Mouse (Mus musculus) 3134 (cell line): Measurements from ENCODE around the gene Ranbp3.

Source experiments
- DNase-seq: peaks from one replicate; pipeline ENCODE4 v3.0.0-alpha.2; 2011; ENCODE audit warnings: low spot score; ENCODE audit not compliant: insufficient read length; ENCODE audit errors: extremely low read depth

Ranbp3 gene

DNA sequence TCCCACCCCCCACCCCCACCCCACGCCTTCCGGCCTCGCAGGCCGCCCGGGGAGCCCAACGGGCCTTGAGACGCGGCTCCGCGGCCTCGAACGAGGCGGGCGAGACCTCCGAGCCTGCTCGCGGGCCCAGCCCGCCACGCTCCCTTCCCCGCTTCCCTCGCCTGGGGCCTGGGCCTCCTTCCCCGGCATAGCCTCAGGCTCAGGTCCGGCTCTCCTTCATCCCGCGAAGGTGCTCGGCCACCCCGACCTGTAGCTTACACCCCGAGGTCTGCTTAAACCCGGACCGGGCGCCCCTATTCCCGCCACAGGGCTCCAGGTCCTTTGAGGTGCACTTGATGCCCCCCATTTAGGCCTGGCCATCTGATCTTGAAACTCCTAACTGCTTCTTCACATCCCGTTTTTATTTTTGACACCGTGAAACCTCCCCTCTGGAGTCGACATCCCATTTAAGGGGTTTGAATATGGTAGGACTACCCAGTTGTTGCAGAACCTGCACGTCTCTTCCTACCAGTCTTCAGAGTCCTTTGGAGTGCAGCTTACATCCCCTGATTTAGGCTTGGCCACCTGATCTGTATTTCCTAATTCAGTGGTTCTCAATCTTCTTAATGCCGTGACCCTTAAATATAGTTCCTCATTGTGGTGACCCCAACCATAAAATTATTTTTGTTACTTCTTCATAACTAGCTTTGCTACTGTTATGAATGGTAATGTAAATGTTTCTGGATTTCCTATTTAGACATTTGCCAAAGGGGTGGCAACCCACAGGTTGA is 738 bp downstream of the Ranbp3 start:
- no peak for DNase-seq

DNA sequence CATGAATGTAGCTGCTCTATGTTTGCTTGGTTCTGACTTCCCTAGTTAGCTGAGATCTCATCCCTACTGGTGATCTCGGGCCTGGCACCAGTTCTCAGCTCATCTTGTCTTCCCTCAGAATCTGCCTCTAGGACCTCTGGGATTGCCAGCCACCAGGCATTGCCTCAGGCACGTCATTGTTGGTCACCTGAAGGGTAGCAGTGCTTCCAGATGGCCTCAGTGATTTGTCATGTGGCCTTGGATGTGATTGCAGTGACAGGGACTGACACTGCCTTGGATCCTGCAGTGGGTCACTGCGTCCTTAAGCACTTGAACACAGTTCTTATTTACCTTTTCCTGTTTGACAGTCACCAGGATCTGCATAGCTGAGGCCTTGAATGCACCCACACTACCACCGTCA is 8.7 kb downstream of the Ranbp3 start:
- no peak for DNase-seq

DNA sequence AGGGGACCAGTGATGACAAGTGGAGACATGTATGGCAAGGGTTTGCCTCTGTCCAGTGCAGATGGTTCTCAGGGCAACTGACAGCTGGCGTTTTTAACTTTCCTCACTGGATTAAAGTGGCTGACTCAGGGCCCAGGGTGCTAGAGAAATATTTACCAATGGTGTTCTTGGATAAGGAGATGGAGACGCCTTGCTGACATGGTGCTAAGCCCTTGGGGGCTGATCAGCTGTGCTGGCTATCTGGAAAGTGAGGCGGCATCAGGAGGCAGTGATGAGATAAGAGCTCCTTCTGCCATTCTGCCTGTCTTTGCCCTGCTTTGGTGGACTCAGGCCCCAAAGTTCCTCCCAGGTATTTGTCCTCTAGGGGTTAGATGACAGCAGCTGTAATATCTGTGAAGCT is 9.8 kb downstream of the Ranbp3 start:
- no peak for DNase-seq

DNA sequence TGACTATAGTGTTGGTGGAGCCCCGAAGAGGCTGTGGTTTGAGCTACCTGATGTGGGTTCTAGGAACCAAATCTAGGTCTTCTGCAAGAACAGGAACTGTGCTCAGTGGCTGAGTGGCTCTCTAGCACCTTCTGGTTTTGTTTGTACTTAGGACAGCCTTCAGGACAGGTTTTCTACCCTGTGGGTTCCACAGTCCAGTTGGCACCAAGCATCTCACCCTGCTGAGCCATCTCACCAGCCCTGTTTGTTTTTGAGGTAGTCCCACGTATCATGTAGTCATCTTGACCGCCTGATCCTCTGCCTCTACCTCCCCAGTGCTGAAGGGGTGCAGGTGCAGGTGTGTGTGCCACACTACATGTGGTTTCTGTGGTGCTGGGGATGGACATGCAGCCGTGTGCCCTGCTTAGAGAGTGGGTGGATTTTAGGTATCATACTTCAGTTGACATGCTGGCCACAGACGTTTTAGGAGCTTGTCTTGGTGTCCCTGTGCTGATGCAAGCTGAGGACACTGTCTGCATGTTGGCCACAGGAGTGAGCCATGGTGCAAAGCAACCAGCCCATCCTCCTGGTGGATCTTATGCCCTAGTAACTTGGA is 10.5 kb downstream of the Ranbp3 start:
- DNase-seq: no peak

DNA sequence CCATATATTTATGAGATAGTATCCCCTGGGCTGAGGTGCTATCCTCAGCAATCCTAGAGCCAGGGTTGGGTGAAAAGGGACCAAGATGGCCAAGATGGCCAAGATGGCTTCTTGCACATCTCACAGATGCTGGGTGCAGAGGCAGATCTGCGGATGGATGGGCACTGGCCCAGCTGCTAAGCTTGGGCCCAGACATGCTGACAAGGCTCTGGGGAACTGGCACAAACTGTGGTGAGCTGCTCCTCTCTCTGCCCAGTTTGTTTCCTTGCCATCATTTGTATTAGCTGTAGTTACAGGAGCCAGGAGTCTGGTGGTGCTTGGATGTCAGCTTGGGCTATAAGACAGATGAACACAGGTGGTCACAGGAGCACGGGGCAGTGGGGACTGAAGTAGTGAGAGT is 11.6 kb downstream of the Ranbp3 start:
- no peak for DNase-seq

DNA sequence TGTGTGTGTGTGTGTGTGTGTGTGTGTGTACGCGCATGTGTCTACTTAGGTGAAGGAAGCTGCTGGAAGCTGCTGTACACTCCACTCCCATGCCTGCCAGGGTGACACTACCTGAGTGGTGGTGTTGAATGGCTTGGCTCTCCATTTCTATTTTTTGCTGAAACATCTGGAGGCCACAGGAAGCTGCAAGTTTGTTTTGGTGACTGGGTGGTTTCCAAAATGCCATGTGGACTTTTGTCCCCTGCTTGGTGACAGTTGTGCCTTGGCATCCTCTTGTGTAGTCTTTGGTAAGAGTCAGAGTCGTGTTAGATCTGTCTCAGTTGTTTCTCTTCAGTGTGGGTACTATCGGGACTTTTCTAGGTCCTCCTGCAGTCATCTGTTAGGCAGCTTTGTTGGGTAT is 13.7 kb downstream of the Ranbp3 start:
- DNase-seq: no peak

DNA sequence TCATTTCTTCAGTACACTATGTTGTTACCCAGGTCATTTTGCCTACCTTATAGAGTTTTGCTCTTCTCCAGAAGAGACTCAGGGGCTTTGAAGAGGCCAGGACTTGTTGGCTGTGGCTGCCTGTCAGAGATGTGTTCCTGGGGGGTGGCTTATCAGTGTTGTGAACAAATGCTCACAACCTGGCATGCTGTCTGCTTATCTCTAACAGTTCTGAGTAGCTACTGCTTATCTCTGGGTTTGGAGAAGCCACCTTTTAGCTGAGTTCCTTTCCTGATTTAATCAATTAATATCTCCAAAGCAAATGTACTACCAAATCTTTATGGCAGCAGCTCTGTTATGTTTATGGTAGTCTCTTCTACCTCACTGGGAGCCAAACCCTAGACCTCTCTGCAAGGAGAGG is 15.0 kb downstream of the Ranbp3 start:
- no peak for DNase-seq

DNA sequence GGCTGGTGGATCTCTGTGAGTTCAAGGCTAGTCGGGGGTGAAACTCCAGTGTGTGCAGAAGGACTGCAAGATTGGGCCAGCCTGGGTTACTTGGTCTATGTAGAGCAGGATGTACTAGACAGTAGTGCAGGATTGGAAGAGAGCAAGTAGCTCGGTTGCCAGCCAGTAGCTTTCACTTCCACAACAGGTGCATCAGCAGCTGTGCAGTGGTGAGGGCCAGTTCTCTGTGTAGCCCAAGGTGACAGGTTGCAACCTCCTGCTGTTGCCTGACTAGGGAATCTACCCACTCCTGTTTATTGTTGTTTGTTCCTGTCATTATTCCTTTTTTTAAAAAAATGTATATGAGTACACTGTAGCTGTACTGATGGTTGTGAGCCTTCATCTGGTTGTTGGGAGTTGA is 15.6 kb downstream of the Ranbp3 start:
- DNase-seq: no peak

DNA sequence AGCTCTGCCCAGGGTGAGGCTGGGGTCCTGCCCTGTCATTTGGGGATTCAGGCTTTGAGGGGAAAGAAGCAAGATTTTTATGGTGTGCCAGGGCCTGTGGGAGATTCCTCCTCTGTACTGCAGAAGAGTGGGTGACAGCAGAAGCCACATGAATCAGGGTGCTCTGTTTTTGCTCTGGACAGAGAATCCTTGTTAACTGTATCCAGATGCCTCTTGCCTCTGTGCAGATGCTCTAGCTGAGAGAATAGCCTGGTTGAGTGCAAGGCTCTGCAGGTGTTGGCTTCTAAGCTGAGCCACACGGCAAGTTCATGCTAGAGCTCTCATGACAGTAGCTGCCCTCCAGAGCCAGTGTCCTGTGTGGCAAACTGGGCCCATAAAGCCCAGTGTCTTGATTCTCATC is 20.3 kb downstream of the Ranbp3 start:
- no peak for DNase-seq

DNA sequence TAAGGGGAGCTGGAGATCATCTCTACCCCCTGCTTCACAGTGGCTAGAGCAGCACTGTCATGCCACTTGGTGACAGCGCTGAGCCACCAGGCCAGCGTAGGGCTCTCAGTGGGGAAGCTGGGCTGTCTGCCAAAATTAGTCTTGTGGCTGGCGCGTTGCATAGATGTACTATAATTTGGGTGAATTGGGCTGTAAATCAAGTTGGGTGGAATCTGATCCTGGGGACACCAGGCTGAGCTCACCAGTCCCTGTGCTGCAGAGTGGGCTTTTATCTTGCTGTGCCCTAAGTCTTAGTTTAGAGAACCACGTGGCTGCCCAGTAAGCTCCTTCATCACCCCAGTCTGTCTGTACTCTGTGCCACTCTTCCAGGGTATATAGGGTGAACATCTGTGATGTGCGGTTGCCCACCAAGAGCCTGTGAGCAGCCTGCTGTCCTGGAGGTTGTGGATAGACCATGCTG is 20.8 kb downstream of the Ranbp3 start:
- no peak for DNase-seq

DNA sequence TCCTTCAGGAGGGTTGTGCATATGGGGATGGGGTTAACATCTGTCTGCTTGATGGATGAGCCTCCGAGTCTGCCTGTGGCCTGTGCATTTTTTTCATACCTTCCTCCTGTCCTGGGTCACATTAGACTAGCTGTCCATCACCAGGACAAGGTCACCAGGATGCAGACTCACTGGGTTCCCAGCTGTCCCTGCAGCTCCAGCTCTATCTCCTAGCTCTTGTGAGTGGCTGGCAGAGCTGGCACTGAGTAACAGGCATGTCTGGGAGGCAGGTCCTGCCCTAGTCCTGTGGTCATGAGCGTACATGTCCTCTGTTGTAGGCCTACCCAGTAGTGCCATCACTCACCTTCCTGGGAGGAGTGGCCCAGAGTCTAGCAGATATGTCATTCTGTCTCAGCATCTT is 27.4 kb downstream of the Ranbp3 start:
- DNase-seq: no peak

DNA sequence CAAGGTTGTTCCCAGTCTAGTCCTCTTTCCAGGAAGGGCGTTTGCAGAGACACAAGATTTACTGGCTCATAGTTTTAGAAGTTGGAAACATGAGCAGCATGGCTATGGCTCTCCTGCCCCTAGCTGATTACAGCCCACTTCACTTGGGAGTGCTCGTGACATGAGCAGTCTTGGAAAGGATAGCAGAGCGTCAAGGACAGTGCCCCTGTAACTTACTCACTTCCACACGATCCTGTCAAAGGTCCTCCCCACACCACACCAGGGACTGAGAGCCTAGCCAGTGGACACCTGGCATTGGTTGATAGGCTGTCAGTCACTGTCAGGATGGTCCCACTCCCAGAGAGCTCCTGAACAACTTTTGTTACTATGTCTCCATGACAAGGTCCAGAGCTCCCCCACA is 29.9 kb downstream of the Ranbp3 start:
- DNase-seq: no peak

DNA sequence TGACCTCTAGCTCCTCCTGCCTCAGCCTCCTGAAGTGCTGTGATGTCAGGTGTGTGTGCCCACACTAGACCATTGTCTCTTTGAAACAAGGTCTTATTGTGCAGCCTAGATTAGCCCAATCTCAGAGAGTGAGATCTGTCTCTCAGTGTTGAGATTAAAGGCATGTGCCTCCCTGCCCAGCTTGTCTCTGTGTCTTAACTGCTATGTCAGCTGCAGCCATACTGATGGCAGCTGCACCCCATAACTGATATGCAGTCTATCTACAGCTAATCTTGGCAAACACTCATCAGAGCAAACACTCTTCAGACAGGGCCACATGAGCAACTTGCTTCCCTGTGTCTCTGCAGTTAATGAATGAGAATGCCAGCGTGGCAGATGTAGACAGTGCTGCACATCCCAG is 33.4 kb downstream of the Ranbp3 start:
- no peak for DNase-seq

DNA sequence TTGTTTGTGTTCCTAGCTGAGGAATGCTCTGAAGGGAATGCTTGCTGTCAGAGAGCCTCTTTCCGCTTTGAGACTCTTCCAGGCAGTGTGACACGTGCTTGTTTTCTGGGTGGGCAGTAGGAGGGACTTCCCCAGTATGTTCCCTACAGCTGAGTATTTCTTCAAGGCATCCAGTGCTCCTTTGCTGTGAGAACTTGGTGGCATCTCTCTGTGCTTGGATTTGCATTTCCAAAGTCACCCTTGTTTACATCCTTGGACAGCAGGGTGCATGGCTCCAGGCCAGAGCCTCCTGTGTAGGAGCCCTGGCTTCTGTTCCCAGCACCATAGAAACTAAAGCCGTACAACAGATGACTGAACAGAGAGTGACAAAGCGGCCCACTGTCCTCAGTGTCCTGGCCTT is 35.6 kb downstream of the Ranbp3 start:
- DNase-seq: no peak

DNA sequence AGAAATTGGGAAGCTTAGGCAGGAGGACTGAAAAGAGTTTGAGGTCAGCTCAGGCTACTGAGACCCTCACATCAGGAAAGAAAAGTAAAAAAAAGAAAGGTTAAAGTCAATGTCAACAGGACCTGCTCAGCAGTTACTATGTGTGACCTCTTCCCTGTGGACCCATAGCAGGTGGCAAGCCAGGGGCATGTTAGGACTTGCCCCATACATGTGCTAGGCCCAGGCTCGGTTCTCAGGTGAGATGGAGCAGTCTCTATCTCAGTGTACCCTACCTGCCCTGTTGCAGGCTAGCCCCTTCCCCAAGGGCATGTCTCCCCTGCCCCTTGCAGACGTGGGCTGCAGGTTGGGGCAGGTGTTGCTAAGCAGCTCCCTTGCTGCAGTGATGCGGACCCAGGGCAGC is 36.6 kb downstream of the Ranbp3 start:
- DNase-seq: no peak

DNA sequence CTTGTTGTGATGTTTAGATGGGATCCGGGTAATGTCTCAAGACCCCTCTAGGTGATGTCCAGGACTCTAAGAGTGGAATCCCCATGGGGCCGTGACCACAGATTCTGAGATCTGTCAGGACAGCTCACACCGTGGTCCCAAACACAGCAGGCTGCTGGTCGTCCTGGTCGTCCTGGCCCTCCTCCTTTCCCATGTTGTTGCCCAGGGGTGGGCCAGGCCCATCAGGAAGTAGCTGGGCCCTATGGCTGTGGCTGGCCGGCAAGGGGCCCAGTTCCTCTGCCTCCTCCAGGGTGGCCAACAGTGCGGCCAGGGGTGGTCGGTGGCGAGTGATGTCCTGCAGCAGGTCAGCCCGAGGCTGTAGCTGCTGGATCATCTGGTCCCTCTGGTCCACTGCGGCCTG is 42.3 kb downstream of the Ranbp3 start:
- no peak for DNase-seq

DNA sequence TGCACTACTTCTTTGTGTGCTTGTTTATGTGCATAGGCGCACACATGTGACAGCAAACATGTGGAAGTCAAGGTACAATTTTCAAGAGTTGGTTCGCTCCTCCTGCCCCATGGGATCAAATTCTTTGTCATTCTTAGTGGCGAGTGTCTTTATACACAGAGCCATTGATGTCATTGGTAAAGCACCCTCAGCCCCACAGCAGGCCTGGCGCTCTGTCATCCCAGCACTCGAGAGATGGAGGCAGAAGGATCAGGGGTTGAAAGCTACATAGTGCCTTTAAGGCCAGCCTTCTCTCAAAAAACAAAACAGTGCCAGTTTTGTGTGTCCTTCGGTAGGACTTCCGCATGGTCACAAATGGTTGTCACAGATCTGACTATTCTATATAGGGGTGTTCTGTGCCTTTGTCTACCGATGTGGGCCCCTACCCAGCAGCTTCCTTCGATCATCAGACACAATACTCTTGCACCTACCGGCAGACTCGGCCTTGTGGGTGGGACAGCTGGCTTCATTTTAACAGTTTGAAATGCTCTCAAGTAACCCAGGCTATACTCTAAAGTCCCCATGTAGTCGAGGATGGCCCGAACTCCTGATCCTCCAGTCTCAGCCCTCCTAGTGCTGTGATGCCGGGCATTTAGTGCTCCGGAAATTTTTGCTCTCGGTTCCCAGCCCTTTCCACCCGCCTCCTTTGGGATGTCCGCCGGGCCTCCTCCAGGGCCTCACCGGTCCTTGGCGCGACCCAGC is 43.0 kb downstream of the Ranbp3 start:
- DNase-seq: no peak

DNA sequence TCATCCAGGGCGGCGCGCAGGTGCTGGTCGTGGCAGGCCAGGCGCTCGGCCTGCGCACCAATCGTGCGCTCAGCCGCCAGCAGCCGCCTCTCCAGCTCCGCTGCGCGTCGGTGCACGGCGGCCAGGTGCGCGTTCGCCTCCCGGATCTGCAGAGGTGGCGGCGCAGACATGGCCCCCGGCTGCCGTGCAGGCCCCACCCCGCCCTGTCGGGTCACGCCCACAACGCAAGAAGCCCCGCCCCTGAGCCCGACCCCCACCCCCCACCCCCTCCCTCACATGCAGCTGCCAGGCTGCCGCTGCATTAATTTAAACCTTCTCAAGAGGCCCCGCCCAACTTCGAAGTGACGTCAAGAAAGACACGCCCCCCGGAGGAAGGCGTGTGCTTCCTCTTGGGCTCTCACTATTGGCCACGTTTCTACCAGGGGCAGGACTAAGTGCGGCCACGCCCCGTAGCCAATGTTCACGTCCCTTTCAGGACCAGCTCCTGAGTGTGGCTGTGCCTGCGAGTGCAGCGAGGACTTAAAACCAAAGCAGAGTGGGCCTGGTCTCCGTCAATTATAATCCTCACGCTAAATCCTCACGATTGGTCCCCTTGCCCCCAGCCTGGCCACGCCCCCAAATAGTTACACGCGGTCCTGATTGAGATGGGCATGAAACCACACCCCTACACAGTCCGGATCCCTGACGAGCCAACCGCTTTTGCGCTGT is 43.7 kb downstream of the Ranbp3 start:
- DNase-seq: peak; percentile 95

DNA sequence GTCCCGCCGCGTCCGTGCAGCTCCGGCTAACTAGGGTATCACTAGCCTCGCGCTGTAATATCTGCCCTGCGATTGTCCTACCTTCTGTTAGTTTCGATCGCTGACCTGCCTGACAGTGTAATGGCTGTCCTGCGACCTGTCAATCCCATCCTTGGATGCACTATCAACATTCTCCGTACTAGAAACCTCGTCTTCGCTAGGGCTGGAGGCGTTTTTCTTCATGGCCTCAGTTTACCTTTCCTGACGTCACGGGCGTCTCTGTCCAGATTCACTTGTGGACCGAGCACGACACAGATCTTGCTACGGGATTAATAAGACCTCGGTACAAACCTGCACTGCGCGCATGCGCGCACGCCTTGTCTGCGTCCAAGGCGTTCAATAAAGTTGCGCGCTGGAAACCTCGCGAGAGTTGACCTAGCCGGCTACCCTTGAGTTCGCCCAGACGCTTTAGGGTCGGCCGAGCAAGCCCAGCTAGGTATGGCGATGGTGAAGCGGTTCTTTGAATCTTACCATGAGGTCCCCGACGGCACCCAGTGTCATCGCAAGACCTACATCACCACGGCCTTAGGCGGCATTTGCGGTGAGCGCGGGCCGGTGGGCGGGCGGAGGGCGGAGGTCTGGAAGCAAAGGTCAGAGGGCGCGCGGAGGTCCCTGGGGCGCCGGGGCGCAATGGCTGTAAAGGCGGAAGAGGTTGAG is 44.4 kb downstream of the Ranbp3 start, which contains the start of the genes Ndufa11 and Vmac:
Gene Ndufa11, plus strand, starts transcription at position 405 of the 696 bp plus-strand sequence.
Gene Vmac, minus strand, starts transcription at position 660 of the 696 bp plus-strand sequence.
- peak; percentile 93 for DNase-seq

DNA sequence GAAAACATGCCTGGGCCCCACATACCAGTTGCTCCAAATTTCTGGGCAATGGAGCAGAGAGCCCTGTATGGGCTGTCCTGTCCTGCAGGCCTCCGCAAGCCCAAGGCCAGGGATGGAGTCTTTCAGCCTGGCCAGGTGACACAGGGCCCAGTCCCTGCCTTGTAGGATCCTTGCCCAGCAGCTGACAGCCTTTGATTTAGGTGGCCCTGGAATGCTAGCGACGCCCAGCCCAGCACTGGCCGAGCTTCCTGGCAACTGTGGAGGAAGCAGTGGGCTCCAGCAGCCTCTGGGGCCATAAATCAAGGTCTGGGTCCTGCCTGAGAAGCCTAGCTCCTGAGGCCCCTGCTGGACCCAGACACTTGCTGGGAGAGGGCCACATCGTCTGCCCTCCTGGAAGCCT is 49.3 kb downstream of the Ranbp3 start:
- no peak for DNase-seq
